ENCODE assay signal across 7 mouse cellular contexts in the genomic region with DNA sequence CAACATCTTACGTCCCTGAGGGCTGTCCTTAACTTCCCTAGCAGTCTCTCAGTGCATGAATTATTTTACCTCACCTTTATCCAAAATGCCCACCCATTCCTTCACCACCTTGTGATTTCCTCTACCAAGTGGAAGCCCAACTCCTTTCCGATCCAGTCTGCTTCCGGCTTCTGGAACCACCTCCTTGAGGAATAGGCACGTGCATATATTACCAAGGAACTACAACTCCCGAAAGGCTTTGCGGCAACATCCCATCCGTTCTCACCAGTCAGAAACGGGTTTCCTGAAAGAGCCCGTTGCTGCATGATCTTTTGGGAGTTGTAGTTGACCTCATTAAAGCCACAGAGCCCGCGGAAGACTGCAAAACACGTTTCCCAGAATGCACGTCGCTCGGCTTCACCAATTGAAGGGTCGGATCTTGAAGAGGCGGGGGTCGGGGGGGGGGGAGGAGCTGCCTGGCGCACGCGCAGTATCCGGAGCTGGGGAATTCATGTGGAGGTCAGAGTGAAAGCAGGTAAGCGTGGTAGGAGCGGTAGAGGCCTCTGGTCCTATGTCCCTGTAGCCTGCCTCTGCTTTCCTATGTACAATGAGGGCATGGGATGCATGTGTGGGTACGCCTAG. TPM values are rescaled to one million over a fixed set of nuclear protein-coding genes. Genes with fewer than 3 reads are reported as not detected.
DNase-seq lines count a peak whose midpoint lies in the region; ATAC-seq and TF ChIP-seq lines count a peak whose summit lies in the region.

A gene (plus strand): TSS at position 429 of the 621 bp plus-strand sequence.

- peak; percentile 90 for DNase-seq in adrenal gland, postnatal 10 days
- DNase-seq in embryonic facial prominence, embryonic 10.5 days (ENCODE audit: low spot score), result peak; percentile 97
- DNase-seq in gonadal fat pad, adult 2 months (ENCODE audit: low read depth), result peak; percentile 98
- DNase-seq in left cerebral cortex, postnatal 4 days, result peak; percentile 93

- peaks cover 14% of the 10 kb centered on the region for H3K4me1 ChIP-seq in embryonic facial prominence, embryonic 10.5 days
- H3K4me1 ChIP-seq in intestine, postnatal 0 days (replicated peaks; ENCODE audit: control insufficient read depth, insufficient read depth, low read length), result no peaks in the 10 kb centered on the region; the same call in 1 of the 2 replicates
- H3K4me1 ChIP-seq in midbrain, embryonic 12.5 days, result peaks cover 13% of the 10 kb centered on the region
- peaks cover 6% of the 10 kb centered on the region for H3K4me1 ChIP-seq in small intestine, adult 2 months (ENCODE audit: control insufficient read depth, insufficient read depth, insufficient read length, low read length)

- peak; percentile 43; the same call in 1 of the 2 replicates for TF ChIP-seq POLR2A in small intestine, adult 2 months (IDR thresholded peaks at IDR 0.05; ENCODE audit: low read depth, low read length)

- peak within 1 kb of the TSS; percentile 64 for H3K9ac ChIP-seq in intestine, postnatal 0 days (ENCODE audit: low read depth, low read length)
- H3K9ac ChIP-seq in midbrain, embryonic 12.5 days (replicated peaks), result peak within 1 kb of the TSS; percentile 67

- intact Hi-C loops in left cerebral cortex, postnatal 4 days (cut with DNase I), result no loop called here

- 2% methylated on average over 25 of the region's 25 CpGs for WGBS in embryonic facial prominence, embryonic 10.5 days
- 1% methylated on average over 25 of the region's 25 CpGs for WGBS in intestine, postnatal 0 days
- WGBS in midbrain, embryonic 12.5 days, result 2% methylated on average over 25 of the region's 25 CpGs
- WGBS in small intestine, adult 2 months, result under 1% methylated on average over 25 of the region's 25 CpGs

- peak within 1 kb of the TSS; percentile 87 for H3K4me3 ChIP-seq in embryonic facial prominence, embryonic 10.5 days
- peak within 1 kb of the TSS; percentile 73 for H3K4me3 ChIP-seq in intestine, postnatal 0 days (ENCODE audit: low read depth, low read length)
- H3K4me3 ChIP-seq in midbrain, embryonic 12.5 days, result peak within 1 kb of the TSS; percentile 66
- peak within 1 kb of the TSS; percentile 72 for H3K4me3 ChIP-seq in small intestine, adult 2 months (ENCODE audit: low read depth, low read length)

- peak within 1 kb of the TSS; percentile 84 for H3K27ac ChIP-seq in embryonic facial prominence, embryonic 10.5 days (replicated peaks)
- peak within 1 kb of the TSS; percentile 42 for H3K27ac ChIP-seq in intestine, postnatal 0 days (ENCODE audit: low read depth, low read length)
- no peak within 1 kb of the TSS for H3K27ac ChIP-seq in midbrain, embryonic 12.5 days (replicated peaks)
- H3K27ac ChIP-seq in small intestine, adult 2 months (ENCODE audit: insufficient read depth, low read depth, low read length), result peak within 1 kb of the TSS; percentile 69

- ATAC-seq in intestine, postnatal 0 days, result peak; percentile 98
- ATAC-seq in midbrain, embryonic 12.5 days (ENCODE audit: low FRiP score, low read depth), result peak; percentile 97

- peak within 1 kb of the TSS; percentile 80 for H3K4me2 ChIP-seq in intestine, postnatal 0 days (replicated peaks; ENCODE audit: low read depth)
- H3K4me2 ChIP-seq in midbrain, embryonic 12.5 days (replicated peaks), result peak within 1 kb of the TSS; percentile 98

- peaks cover 38% of the 10 kb centered on the region for H3K36me3 ChIP-seq in embryonic facial prominence, embryonic 10.5 days (replicated peaks)
- H3K36me3 ChIP-seq in intestine, postnatal 0 days (ENCODE audit: control insufficient read depth, insufficient read depth), result peaks cover 24% of the 10 kb centered on the region
- H3K36me3 ChIP-seq in midbrain, embryonic 12.5 days, result peaks cover 24% of the 10 kb centered on the region
- H3K36me3 ChIP-seq in small intestine, adult 2 months (ENCODE audit: control insufficient read depth, insufficient read depth, low read length), result peaks cover 24% of the 10 kb centered on the region

- TF ChIP-seq CTCF in intestine, postnatal 0 days (IDR thresholded peaks at IDR 0.05; ENCODE audit: low read depth), result no peak
- no peak for TF ChIP-seq CTCF in small intestine, adult 2 months (IDR thresholded peaks at IDR 0.05; ENCODE audit: extremely low read depth, insufficient read length, insufficient replicate concordance, low read depth, low read length)

- no peaks in the 10 kb centered on the region for H3K9me3 ChIP-seq in embryonic facial prominence, embryonic 10.5 days
- H3K9me3 ChIP-seq in intestine, postnatal 0 days (ENCODE audit: control insufficient read depth), result no peaks in the 10 kb centered on the region
- H3K9me3 ChIP-seq in midbrain, embryonic 12.5 days, result no peaks in the 10 kb centered on the region

- no peaks in the 10 kb centered on the region for H3K27me3 ChIP-seq in embryonic facial prominence, embryonic 10.5 days (replicated peaks; ENCODE audit: low read depth, poor library complexity, severe bottlenecking)
- no peaks in the 10 kb centered on the region for H3K27me3 ChIP-seq in intestine, postnatal 0 days (replicated peaks; ENCODE audit: control insufficient read depth, insufficient read depth, low read length)
- no peaks in the 10 kb centered on the region for H3K27me3 ChIP-seq in midbrain, embryonic 12.5 days
- no peaks in the 10 kb centered on the region for H3K27me3 ChIP-seq in small intestine, adult 2 months (ENCODE audit: control insufficient read depth, insufficient read depth, low read length)

RNA-seq across cellular contexts. Expression of the gene that starts here (rescaled TPM):
- 100 to 1,000 TPM; 341 to 361 TPM for total RNA-seq in adrenal gland, postnatal 10 days (2021)
- polyA plus RNA-seq in embryonic facial prominence, embryonic 10.5 days (2016; fragmentation: Nextera tagmentation; extraction: Ambion mirVana), result 309 and 312 TPM in 2 replicates
- polyA plus RNA-seq in gonadal fat pad, adult 2 months (2012; rRNA removed), result 109 and 165 TPM in 2 replicates
- polyA plus RNA-seq in intestine, postnatal 0 days (2015; fragmentation: Nextera tagmentation; extraction: Ambion mirVana), result 133 and 147 TPM in 2 replicates
- total RNA-seq in left cerebral cortex, postnatal 4 days (2021), result 100 to 1,000 TPM in 1 of 2 experiments, 10 to 100 TPM in 1; 96.0 to 104 TPM
- 175 and 176 TPM in 2 replicates for polyA plus RNA-seq in midbrain, embryonic 12.5 days (2016; fragmentation: Nextera tagmentation; extraction: Ambion mirVana)
- polyA plus RNA-seq in small intestine, adult 2 months (2012; rRNA removed), result 61.3 and 68.9 TPM in 2 replicates
